Mouse (Mus musculus) Patski (cell line): ENCODE data around the gene Haus2. TPM values are rescaled to one million over a fixed set of nuclear protein-coding genes. Genes with fewer than 3 reads are reported as not detected.

Experiments used
- ATAC-seq: fragments of 100-300 bp; one replicate; pipeline ENCODE4 v1.8.0; 2021
- CTCF ChIA-PET: fragments of 350-600 bp; sonication (Branson Sonifier 250); formaldehyde crosslinking; loops from one replicate; lab custom pipeline; 2022; ENCODE audit warnings: inconsistent platforms; lab: Charles Lee
- POLR2A ChIA-PET: fragments of 350-600 bp; sonication (Branson Sonifier 250); formaldehyde crosslinking; loops from one replicate; lab custom pipeline; 2022; ENCODE audit warnings: antibody characterized with exemption, inconsistent platforms; lab: Charles Lee
- DNase-seq: peaks from one replicate; pipeline ENCODE4 v3.0.0-alpha.2; 2011; ENCODE audit warnings: low read depth, low spot score
- H3K27me3 ChIP-seq: fragments of 371-371 bp; one replicate; pipeline ENCODE4 v1.5.1; 2021
- CTCF ChIP-seq: fragments of 100-300 bp; IDR thresholded peaks from one replicate; pipeline ENCODE4 v1.5.1; 2021
- in situ Hi-C: fragments of 300-500 bp; cut with MboI; formaldehyde crosslinking; loops from 3 replicates; pipeline ENCODE4 v1.11.1; 2018; ENCODE audit warnings: low pct_unique_long_range_greater_than_20kb, mixed read lengths
- polyA plus RNA-seq: library from polyadenylated mRNA; unstranded; gene quantifications from one replicate; pipeline ENCODE4 v1.2.3, GENCODE M21; 2021

Gene Haus2
- polyA plus RNA-seq, 1 experiment from 2014 or later: 13.4 TPM

DNA sequence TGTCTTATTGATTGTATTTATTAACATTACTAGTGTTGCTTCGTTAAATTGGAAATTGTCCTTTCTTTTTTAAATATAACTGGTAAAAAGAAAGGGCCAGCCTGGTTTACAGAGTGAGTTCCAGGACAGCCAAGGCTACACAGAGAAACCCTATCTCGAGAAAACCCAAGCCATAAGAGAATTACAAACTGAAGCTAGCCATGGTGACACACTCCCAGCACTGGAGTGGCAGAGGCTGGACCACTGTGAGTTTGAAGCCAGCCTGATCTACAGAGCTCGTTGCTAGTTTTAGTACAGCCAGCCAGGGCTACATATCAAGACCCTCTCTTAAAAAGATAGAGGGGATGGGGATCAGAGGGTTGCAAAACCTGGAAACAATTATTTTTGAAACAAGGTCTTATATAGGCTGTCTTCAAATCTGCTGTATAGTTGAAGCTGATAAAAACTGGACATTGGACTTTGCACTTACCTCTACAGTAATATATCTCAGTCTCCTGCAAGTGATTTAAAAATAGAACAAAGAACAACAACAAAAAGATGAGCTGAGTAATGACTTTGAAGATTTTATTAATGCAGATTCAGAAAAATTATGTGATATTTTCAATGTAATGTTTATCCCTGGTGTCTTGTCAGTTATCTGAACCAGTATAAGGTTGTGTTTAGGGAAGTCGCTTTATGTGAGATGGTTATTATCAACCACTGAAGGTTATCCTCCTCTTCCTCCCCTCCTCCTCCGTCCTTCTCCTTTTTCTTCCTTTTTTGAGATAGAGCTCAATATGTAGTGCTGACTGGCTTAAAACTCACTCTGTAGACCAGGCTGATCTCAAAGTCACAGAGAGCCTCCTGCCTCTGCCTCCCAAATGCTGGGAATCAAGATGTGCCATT is 7.3 kb downstream of the Haus2 start:
- in situ Hi-C loops: no loop called here
- CTCF ChIA-PET: no interaction called here
- ATAC-seq: no peak
- no peaks in the 10 kb centered on the region for H3K27me3 ChIP-seq
- no peak for TF ChIP-seq CTCF
- POLR2A ChIA-PET: no interaction called here
- no peak for DNase-seq

DNA sequence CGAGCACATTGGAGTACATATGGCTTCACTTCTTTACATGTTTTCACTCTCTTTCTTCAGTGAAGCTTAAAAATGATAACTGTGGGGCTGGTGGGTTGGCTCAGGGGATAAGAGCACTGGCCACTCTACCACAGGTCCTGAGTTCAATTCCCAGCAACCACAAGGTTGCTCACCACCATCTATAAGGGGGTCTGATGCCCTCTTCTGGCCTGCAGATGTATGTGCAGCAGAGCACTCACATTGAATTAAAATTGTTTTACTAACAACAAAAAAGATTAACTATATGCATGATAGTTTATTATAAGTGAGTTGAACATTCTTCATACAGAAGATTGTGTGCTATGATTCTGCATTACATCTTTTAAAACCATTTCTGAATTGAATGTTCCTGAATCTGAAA is 10.4 kb downstream of the Haus2 start:
- ChIA-PET POLR2A (no interaction called here), CTCF (no interaction called here)
- peak; percentile 48 for TF ChIP-seq CTCF
- ATAC-seq (no peak), DNase-seq (no peak)
- in situ Hi-C loops: no loop called here
- no peaks in the 10 kb centered on the region for H3K27me3 ChIP-seq

DNA sequence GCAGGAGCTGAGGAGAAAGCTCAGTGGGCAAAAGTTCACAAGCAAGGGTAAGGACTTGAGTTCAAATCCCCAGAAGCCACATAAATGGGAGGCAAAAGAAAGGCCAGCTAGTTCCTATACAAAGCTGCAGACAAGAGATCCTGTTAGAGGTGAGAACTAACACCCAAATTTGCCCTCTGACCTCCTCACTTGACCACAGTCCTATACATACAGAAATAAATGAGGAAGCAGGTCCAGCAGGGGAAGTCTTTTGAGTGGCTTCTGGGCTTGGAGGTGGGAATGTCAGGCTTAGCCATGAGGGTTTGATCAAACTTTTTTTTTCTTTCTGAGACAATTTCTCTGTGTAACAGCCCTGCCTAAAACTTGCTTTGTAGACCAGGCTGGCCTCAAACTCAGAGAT is 13.7 kb downstream of the Haus2 start:
- in situ Hi-C loops: no loop called here
- no peak for TF ChIP-seq CTCF
- ChIA-PET CTCF (no interaction called here), POLR2A (no interaction called here)
- DNase-seq (no peak), ATAC-seq (no peak)
- no peaks in the 10 kb centered on the region for H3K27me3 ChIP-seq

DNA sequence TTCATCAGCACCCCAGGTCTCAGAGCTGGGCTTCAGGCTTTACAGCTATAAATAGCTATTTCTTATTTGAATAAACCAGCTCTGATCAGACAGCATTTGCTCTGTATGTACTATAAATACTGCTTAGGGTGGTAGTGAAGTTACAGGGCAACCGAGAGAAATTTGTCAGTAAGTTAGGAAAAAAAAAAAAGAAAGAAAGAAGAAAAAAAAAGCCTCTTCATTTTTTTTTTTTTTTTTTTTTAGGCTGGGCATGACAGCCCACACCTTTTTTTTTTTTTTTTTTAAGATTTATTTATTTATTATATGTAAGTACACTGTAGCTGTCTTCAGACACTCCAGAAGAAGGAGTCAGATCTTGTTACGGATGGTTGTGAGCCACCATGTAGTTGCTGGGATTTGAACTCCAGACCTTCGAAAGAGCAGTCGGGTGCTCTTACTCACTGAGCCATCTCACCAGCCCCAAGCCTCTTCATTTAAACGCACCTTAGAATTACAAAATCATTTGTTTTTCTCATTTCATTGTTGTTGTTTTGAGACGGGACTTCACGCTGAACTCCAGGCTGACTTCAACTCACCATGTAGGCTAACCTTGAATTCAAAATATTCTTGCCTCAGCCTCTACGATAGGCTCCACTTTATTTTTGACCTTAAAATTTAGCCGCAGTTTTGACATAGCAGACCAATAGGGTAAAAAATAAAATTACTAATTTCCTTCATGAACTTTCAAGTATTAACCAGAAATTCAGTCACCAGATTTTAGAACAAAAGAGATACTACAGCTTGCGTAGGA is 19.1 kb downstream of the Haus2 start:
- no peak for TF ChIP-seq CTCF
- in situ Hi-C loops: no loop called here
- ChIA-PET CTCF (no interaction called here), POLR2A (no interaction called here)
- DNase-seq: peak; percentile 10
- ATAC-seq: no peak
- H3K27me3 ChIP-seq: no peaks in the 10 kb centered on the region

DNA sequence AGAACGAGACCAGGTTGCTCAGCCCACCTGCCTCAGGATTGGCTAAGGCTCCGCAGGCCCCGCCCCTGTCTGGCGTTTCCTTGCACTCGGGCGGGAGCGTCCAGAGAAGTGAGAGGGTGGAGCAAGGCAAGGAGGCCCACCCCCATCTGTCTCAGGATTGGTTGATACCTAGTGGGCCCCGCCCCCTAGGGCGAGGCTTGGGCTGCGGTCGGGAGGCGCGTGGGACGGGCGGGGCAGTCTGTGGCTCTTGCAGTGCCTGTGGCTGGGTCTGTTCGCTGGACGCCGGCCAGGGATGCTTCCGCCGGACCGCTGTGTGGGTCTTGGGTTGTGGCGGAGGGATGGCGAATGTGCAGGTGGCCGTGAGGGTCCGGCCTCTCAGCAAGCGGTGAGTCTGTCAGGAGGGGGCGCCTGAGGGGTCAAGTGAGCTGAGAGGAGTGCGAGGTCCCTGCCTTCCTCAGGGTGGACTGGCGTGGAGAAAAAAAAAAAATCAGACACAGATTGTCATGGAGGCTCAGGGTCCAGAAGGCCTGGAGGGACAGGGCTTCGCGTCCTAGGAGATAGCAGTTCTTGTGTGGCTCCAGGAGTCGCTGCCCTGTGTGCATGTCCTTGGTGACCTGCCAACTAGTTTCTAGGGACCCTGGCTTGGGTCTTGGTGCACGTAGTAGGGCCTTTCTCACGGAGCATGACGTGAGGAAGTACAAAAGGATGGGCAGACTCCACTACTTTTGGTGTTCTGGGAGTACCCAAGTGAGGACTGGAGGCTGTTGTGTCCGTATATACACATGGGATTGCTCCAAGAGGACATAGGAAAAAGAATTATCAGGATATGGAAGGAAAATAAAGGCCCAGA is 19.9 kb downstream of the Haus2 start, which contains the start of gene Stard9:
Gene Stard9 (plus strand): TSS at position 236 of the 850 bp plus-strand sequence.
- in situ Hi-C loops: no loop called here
- no peaks in the 10 kb centered on the region for H3K27me3 ChIP-seq
- peak; percentile 99 for ATAC-seq
- ChIA-PET POLR2A (no interaction called here), CTCF (no interaction called here)
- peak; percentile 85 for DNase-seq
- no peak for TF ChIP-seq CTCF

DNA sequence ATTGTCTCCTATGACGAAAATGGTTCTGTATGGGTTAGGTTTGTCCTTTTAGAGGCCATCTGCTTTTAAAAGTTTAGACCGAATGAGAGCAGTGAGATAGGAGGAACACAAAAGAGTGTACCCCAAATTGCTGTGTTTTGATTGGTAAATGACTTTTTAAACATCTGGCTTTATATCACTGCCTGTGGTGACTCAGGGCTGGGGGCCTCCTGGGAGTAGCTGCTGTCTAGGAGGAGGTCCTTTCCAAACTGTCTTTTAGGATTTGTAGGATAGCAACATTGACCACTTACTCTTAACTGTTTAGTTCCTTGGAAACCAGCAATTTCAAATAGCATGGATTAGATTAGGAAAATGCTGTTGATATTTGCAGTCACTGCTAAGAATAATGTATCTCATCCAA is 21.1 kb downstream of the Haus2 start:
- ATAC-seq: no peak
- ChIA-PET POLR2A (no interaction called here), CTCF (no interaction called here)
- no peak for DNase-seq
- no peaks in the 10 kb centered on the region for H3K27me3 ChIP-seq
- in situ Hi-C loops: no loop called here
- no peak for TF ChIP-seq CTCF

DNA sequence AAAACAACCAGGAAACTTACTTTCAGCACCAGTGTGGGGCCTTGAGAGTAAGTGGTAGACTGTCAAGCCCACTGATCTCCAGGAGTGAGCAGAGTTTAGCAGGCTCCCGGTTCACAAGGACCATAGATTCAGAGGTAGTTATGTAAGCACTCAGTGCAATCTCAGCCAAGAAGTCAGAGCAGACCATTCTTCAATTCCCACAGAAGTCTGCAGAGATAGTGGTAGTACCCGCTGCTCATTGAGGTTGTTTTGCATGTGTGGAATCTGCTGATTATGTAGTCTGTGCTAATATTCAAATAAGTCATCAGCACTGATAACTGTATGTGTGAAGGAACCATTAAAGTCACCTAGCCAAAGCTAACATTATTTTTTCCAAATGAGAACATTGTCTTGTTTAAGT is 21.5 kb downstream of the Haus2 start:
- DNase-seq: no peak
- no peak for ATAC-seq
- CTCF ChIA-PET: no interaction called here
- in situ Hi-C loops: no loop called here
- POLR2A ChIA-PET: no interaction called here
- no peaks in the 10 kb centered on the region for H3K27me3 ChIP-seq
- TF ChIP-seq CTCF: no peak

DNA sequence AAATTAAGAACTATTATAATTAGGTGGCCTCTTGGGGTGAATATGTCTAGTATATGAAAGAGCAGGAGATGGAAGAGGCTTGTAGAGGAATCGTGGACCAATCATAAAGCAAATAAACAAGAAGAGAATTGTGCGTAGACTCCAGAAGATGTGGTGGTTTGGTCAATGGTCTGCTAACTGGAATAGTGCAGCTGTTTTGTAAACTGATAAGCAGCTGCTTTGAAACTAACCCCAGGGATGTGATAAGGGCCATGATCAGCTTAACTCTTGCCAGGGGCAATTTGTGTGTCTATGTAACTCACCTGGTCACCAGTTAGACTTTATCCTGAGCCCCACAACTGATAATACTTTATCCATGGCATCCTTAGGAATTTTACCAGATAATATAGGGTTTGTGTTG is 22.3 kb downstream of the Haus2 start:
- CTCF ChIA-PET: interaction anchor here (1.0 to 1.3 kb wide), 3 partner anchors 11 to 32 kb away, joined by 3 to 4 read pairs (median 3); no protein-coding TSS in a partner anchor
- TF ChIP-seq CTCF: no peak
- POLR2A ChIA-PET: no interaction called here
- DNase-seq: no peak
- in situ Hi-C loops: no loop called here
- H3K27me3 ChIP-seq: no peaks in the 10 kb centered on the region
- ATAC-seq: no peak

DNA sequence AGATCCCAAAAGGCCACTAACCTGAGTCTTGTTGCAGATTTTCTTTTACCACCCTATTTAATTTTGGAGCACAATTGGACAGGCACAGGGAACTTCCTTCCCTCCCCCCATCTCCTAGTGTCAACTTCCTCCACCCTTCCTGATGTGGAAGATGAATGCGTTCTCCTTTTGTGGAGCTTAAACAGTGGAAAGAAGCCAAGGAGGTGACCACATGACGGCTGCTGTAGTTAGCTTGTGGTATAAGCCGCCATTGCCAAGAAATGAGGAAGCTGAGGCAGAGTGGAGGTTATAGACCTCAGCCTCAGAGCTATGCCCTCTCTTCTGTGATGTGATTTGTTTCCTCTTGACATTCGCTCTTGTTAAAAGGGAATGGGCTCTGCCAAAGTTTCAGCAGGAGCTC is 22.8 kb downstream of the Haus2 start:
- CTCF ChIA-PET: interaction anchor here (1.0 to 1.3 kb wide), 3 partner anchors 10 to 31 kb away, joined by 3 to 4 read pairs (median 3); no protein-coding TSS in a partner anchor
- DNase-seq (no peak), ATAC-seq (no peak)
- POLR2A ChIA-PET: no interaction called here
- in situ Hi-C loops: no loop called here
- no peak for TF ChIP-seq CTCF
- no peaks in the 10 kb centered on the region for H3K27me3 ChIP-seq

DNA sequence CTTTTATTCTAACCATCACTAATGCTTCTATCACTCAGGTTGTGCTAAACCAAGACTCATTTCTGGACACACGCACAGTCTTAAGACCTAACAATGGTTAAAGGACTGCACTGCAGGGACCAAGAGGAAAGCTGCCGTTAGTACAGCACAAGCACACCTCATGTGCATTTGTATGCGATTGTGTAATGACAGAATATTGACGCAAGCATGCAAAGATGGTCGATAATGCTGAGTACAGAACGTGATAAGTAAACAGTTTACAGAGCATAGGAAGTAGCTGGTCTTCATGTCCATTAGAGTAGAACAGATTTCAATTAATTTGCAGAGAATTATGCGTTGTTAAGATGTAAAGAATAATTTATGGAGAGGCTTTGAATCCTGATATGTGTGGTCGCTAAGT is 31.7 kb downstream of the Haus2 start:
- in situ Hi-C loops: no loop called here
- CTCF ChIA-PET: no interaction called here
- no peaks in the 10 kb centered on the region for H3K27me3 ChIP-seq
- POLR2A ChIA-PET: no interaction called here
- DNase-seq (no peak), ATAC-seq (no peak)
- TF ChIP-seq CTCF: no peak
